Mouse (Mus musculus) cortical plate, adult 2 months (tissue): ENCODE measurements around the gene Rabgef1.

Experiments used
- CTCF ChIP-seq: fragments of 200-500 bp; IDR thresholded peaks from 2 replicates; pipeline ENCODE4 v1.5.1; 2011; ENCODE audit warnings: mild to moderate bottlenecking, control low read depth, low read length; ENCODE audit not compliant: insufficient read depth; ENCODE audit errors: extremely low read depth
- POLR2A ChIP-seq: fragments of 200-500 bp; IDR thresholded peaks from 2 replicates; pipeline ENCODE4 v1.6.1; 2011; ENCODE audit warnings: mild to moderate bottlenecking, low read length, control low read depth; ENCODE audit not compliant: insufficient read depth; ENCODE audit errors: extremely low read depth

- TF ChIP-seq CTCF (no peak), POLR2A (no peak)
Observed at GRCm38 (mm10) chr5:130197454-130197853, 25.9 kb downstream of the Rabgef1 start.
